Mouse (Mus musculus) E14TG2a.4 (cell line): ENCODE measurements around the gene Pheta2.

Experiments used
- CTCF ChIP-seq: conservative IDR thresholded peaks from 2 replicates; pipeline ENCODE4 v1.5.1; 2014; ENCODE audit warnings: low read length
- NANOG ChIP-seq: IDR thresholded peaks from 2 replicates; pipeline ENCODE4 v1.6.1; 2014; ENCODE audit warnings: borderline replicate concordance, low read length, mixed read lengths
- POU5F1 ChIP-seq: IDR thresholded peaks from 2 replicates; pipeline ENCODE4 v1.6.1; 2014; ENCODE audit warnings: low read length, borderline replicate concordance

- TF ChIP-seq CTCF, result peak; percentile 47
- no peak for TF ChIP-seq NANOG
- no peak for TF ChIP-seq POU5F1
Measured at GRCm38 (mm10) chr15:82294059-82294458, 44.7 kb upstream of the Pheta2 start.
